Mouse (Mus musculus) midbrain, postnatal 0 days (tissue): ENCODE results near the gene L3mbtl1. TPM values are rescaled to one million over a fixed set of nuclear protein-coding genes. Genes with fewer than 3 reads are reported as not detected.

Experiments used
- ATAC-seq: fragments of 200-750 bp; cut with Nextera tagmentation; 2 replicates; pipeline ENCODE4 v1.8.0; 2017; ENCODE audit warnings: moderate number of reproducible peaks, mild to moderate bottlenecking, moderate TSS enrichment, moderate library complexity; ENCODE audit not compliant: low FRiP score
- DNase-seq: peaks from one replicate; pipeline ENCODE4 v3.0.0-alpha.2; 2015; ENCODE audit warnings: low spot score
- H3K27ac ChIP-seq: fragments of 300-500 bp; sonication (generic); 2 replicates; pipeline ENCODE4 v1.5.1; 2014; ENCODE audit warnings: low read depth, mild to moderate bottlenecking, low read length, mixed read lengths
- H3K27me3 ChIP-seq: fragments of 300-500 bp; sonication (generic); 2 replicates; pipeline ENCODE4 v1.6.1; 2014; ENCODE audit warnings: low read length, control low read depth, mixed read lengths; ENCODE audit not compliant: insufficient read depth
- H3K36me3 ChIP-seq: fragments of 300-500 bp; sonication (generic); 2 replicates; pipeline ENCODE4 v1.6.1; 2014; ENCODE audit warnings: low read length, control low read depth, mixed read lengths; ENCODE audit not compliant: insufficient read depth
- H3K4me1 ChIP-seq: fragments of 300-500 bp; sonication (generic); 2 replicates; pipeline ENCODE4 v1.6.1; 2014; ENCODE audit warnings: mild to moderate bottlenecking, control low read depth, antibody characterized with exemption, low read length, mixed read lengths; ENCODE audit not compliant: insufficient read depth
- H3K4me2 ChIP-seq: fragments of 300-500 bp; sonication (generic); 2 replicates; pipeline ENCODE4 v1.6.1; 2014; ENCODE audit warnings: low read depth, mild to moderate bottlenecking, low read length, mixed read lengths; ENCODE audit not compliant: poor library complexity, severe bottlenecking
- H3K4me3 ChIP-seq: fragments of 300-500 bp; sonication (generic); 2 replicates; pipeline ENCODE4 v1.5.1; 2014; ENCODE audit warnings: low read depth, mild to moderate bottlenecking, low read length, moderate library complexity
- H3K9ac ChIP-seq: fragments of 300-500 bp; sonication (generic); replicated peaks from 2 replicates; pipeline ENCODE4 v1.6.1; 2014; ENCODE audit warnings: mild to moderate bottlenecking, low read length, moderate library complexity, mixed read lengths; ENCODE audit not compliant: poor library complexity, severe bottlenecking
- H3K9me3 ChIP-seq: fragments of 300-500 bp; sonication (generic); 2 replicates; pipeline ENCODE4 v1.6.1; 2016; ENCODE audit warnings: low read length, control low read depth
- CTCF ChIP-seq: IDR thresholded peaks from 2 replicates; pipeline ENCODE4 v1.5.1; 2016; ENCODE audit warnings: antibody characterized with exemption, mild to moderate bottlenecking
- WGBS: fragments of 180-500 bp; shearing (Covaris S2); extraction: QIAGEN DNeasy Blood & Tissue Kit; methylation state at CpG from one replicate; pipeline ENCODE4 v1.1.7; 2014; 5-methylcytosine and 5-hydroxymethylcytosine counted together
- polyA plus RNA-seq: library from polyadenylated mRNA; unstranded; fragments of >200 nt; fragmentation: Nextera tagmentation; extraction: Ambion mirVana; gene quantifications from 2 replicates; pipeline ENCODE4 v1.2.1, GENCODE M21; 2015
- total RNA-seq: library from RNA; depleted of rRNA; stranded (reverse); fragments of >200 nt; gene quantifications from 2 replicates; pipeline ENCODE4 v1.2.3, GENCODE M21; 2014

L3mbtl1 gene
- total and polyA plus RNA-seq, 2 experiments from 2014 or later = 11.9 to 16.9 TPM

GRCm38 (mm10) chr2:162914040-162914439, 29.2 kb upstream of the L3mbtl1 start:
- no peak for DNase-seq
- Histone ChIP-seq H3K4me3 (no peak overlapping the region), H3K4me1 (no peaks in the 10 kb centered on the region), H3K36me3 (no peaks in the 10 kb centered on the region), H3K9me3 (no peaks in the 10 kb centered on the region), H3K27ac (no peak overlapping the region), H3K27me3 (no peaks in the 10 kb centered on the region), H3K9ac (no peak overlapping the region), H3K4me2 (no peak overlapping the region)
- TF ChIP-seq CTCF = no peak
- ATAC-seq = no peak
- 65% methylated on average over 3 of the region's 3 CpGs for WGBS

DNA sequence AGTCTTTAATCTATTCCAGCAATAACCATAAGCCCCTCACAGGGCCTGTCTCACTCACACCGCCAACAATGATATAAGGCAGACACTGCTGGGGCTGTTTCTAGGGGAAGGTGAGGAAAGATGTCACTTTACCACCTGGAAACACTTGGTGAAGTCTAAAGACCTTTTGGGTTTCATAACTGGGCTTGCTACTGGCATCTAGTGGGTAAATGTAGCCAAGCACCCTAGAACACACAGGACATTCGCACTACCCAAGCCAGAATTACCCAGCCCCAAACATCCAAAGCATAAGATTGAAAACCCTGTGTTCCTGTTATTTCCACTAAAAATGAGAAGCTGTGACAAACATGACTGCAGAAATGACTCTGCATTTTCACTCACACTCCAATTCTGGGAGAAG, 28.8 kb upstream of the L3mbtl1 start:
- Histone ChIP-seq H3K4me3 (no peak overlapping the region), H3K9me3 (no peaks in the 10 kb centered on the region), H3K27me3 (no peaks in the 10 kb centered on the region), H3K4me2 (no peak overlapping the region), H3K4me1 (no peaks in the 10 kb centered on the region), H3K27ac (no peak overlapping the region), H3K9ac (no peak overlapping the region), H3K36me3 (no peaks in the 10 kb centered on the region)
- WGBS = 58% methylated on average over 2 of the region's 2 CpGs
- DNase-seq (peak; percentile 71), ATAC-seq (0 out of 2 replicates have a peak, but pooled peaks have one; percentile 41)
- TF ChIP-seq CTCF = peak; percentile 82

DNA sequence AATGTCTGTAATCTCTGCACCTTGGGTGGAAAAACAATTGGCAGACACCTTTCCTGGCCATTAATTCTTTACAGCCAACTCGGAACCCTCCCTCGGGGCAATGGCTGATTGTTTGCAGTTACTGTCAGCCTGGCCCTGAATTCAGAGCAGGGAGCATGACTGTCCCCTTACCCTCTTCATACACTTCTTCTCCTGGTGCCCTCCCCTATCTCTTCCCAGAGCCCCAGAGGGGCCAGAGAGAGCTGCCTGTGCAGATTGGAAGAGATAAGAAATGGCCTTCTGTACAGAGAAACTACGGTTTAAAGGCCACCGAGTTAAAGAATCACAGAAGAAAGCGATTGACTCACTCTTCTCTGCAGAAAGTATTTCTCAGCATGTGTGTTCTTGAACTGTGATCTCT, 23.3 kb upstream of the L3mbtl1 start:
- Histone ChIP-seq H3K4me1 (no peaks in the 10 kb centered on the region; the same call in 1 of the 2 replicates), H3K36me3 (no peaks in the 10 kb centered on the region), H3K27me3 (no peaks in the 10 kb centered on the region), H3K4me3 (no peak overlapping the region), H3K9me3 (no peaks in the 10 kb centered on the region), H3K4me2 (no peak overlapping the region), H3K9ac (no peak overlapping the region), H3K27ac (no peak overlapping the region)
- ATAC-seq = no peak
- no peak for TF ChIP-seq CTCF
- DNase-seq = no peak
- 70% methylated on average over 5 of the region's 5 CpGs for WGBS

- WGBS = 13% methylated on average over 6 of the region's 6 CpGs
- H3K27ac ChIP-seq = no peak overlapping the region
- H3K4me2 ChIP-seq = no peak overlapping the region
- H3K36me3 ChIP-seq = no peaks in the 10 kb centered on the region
- peak; percentile 94 for TF ChIP-seq CTCF
- H3K4me3 ChIP-seq = no peak overlapping the region
- ATAC-seq (no peak), DNase-seq (peak; percentile 77)
- no peaks in the 10 kb centered on the region; the same call in 1 of the 2 replicates for H3K4me1 ChIP-seq
- H3K9ac ChIP-seq = no peak overlapping the region
- no peaks in the 10 kb centered on the region for H3K9me3 ChIP-seq
- H3K27me3 ChIP-seq = no peaks in the 10 kb centered on the region
Observed at GRCm38 (mm10) chr2:162922183-162922582, 21.1 kb upstream of the L3mbtl1 start.

- Histone ChIP-seq H3K4me2 (no peak overlapping the region), H3K4me1 (no peaks in the 10 kb centered on the region; the same call in 1 of the 2 replicates), H3K27ac (no peak overlapping the region), H3K36me3 (no peaks in the 10 kb centered on the region), H3K27me3 (no peaks in the 10 kb centered on the region), H3K9ac (no peak overlapping the region), H3K4me3 (no peak overlapping the region), H3K9me3 (no peaks in the 10 kb centered on the region)
- TF ChIP-seq CTCF = no peak
- DNase-seq = no peak
- no peak for ATAC-seq
- 67% methylated on average over 5 of the region's 5 CpGs for WGBS
Observed at GRCm38 (mm10) chr2:162922834-162923233, 20.4 kb upstream of the L3mbtl1 start.

DNA sequence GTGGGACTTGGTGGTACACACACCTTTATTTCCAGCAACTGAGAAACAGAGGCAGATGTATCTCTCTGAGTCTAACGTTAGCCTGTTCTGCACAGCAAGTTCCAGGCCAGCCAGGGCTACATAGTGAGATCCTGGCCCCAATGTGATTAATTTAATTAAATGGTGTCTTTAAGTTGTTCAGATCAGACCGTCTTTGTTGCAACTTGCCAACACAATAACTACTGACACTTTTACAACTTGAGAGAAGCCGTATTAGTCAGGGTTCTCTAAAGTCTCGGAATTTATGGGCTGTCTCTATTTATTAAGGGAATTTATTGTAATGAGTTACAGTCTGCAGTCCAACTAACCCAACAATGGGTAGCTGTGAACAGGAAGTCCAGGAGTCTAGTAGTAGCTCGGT, 19.1 kb upstream of the L3mbtl1 start:
- DNase-seq (no peak), ATAC-seq (no peak)
- Histone ChIP-seq H3K4me2 (no peak overlapping the region), H3K27me3 (no peaks in the 10 kb centered on the region), H3K9me3 (no peaks in the 10 kb centered on the region), H3K4me1 (no peaks in the 10 kb centered on the region; the same call in 1 of the 2 replicates), H3K9ac (no peak overlapping the region), H3K27ac (no peak overlapping the region), H3K4me3 (no peak overlapping the region), H3K36me3 (no peaks in the 10 kb centered on the region)
- TF ChIP-seq CTCF = no peak
- WGBS = 79% methylated on average over 5 of the region's 5 CpGs
